Mouse (Mus musculus) kidney, adult 18-20 months (tissue): ENCODE results near the gene Sel1l.
A peak's percentile ranks its signal among the peaks of the same experiment; 100 is the strongest.

Experiments
- DNase-seq: peaks from one replicate; pipeline ENCODE4 v3.0.0; 2021

The Sel1l gene

GRCm38 (mm10) chr12:91776342-91776741 lies 72.6 kb downstream of the Sel1l start:
- no peak for DNase-seq

DNA sequence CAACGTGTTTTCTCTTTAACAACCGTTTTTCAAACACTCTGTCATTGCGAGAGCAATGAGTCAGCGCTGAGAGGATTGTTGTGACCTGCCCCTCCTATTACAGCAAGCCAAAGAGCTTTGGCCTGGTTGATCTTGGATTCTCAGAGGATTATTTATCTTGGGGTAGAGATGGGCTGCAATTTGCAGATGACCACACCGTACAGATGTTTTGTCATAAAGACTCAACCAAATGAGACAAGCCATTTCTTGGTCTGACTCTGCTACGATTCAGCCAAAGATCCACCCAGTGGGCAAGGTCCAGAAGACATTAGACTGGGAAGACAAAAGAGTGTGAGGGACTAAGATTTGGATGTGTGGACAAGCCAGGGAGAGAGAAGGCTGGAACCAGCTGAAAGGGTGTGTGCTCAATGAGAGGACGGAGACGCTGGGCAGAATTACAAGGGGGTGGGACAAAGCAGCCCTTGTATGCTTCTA lies 74.1 kb downstream of the Sel1l start:
- DNase-seq: no peak

GRCm38 (mm10) chr12:91768871-91769270 lies 80.1 kb downstream of the Sel1l start:
- no peak for DNase-seq

- no peak for DNase-seq
Observed at GRCm38 (mm10) chr12:91768176-91768575, 80.8 kb downstream of the Sel1l start.

DNA sequence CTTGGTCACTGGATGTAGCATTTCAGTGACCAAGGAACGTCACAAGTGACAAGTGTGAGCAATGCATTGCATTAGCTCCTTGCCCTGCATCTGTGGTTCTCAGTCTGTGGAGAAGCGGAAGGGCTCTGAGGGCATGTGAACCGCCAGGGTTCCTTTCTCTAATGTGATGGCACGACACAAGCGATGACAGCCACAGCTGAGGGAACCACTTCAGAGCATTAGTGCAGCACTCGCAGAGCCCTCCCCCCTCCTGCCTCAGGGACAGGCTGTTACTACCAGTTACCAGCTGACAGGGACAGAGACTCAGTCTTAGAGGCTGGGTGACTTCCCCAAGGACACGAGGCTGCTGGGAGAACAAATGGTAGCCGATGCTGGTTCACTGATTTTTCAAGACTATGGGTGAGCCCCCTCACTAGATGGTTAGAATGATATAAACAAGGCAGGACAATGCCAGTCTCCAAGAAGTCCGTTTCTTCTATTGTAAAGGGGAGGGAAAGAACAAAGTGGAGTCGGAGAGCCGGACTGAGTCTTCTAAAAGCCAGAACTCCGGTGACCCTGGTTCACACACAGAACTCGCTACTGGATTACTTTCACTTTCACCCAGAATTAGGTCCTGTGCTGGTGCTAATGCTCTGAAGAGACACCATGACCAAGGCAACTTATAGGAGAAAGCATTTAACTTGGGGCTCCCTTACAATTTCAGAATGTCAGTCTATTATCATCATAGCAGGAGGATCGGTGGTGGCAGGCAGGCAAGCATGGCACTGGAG lies 82.4 kb downstream of the Sel1l start:
- DNase-seq: peak; percentile 44

- DNase-seq: no peak
Observed at GRCm38 (mm10) chr12:91765504-91765903, 83.5 kb downstream of the Sel1l start.

DNA sequence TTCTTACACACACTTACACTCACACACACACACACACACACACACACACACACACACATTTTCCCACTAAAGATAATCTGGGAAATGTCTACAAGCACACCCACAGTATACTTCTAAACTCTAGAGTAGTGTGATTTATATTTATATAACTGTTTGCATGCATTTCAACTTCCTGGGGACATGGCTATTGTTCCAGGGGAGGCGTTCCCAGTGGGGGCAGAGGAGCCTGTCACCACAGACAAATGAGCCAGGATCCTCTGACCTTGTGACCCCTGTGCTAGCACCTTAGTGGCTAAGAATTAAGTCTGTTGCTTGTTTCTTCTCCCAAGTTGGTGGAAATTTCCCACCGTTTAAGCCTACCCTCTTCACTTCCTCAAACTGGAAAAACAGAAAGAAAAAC lies 83.9 kb downstream of the Sel1l start:
- DNase-seq: no peak

GRCm38 (mm10) chr12:91764471-91764870 lies 84.5 kb downstream of the Sel1l start:
- no peak for DNase-seq

DNA sequence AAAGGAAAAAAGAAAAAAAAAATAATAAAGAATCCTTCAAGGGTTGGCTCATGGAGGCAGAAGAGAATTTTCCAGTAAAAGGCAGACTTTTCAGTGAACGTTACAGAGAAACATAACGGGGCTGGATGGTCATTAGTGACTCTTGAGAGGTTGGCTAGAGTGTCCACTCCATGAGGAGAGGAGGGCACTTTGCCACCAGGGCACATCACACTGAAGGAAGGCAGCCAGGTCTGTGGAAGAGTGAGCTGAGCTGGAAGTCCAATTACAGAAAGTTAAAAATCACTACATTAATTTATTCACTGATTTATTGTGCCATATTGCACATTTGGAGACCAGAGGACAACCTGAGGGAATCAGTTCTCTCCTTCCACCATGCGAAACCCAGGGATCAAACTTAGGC lies 89.1 kb downstream of the Sel1l start:
- no peak for DNase-seq

GRCm38 (mm10) chr12:91757854-91758562 lies 90.9 kb downstream of the Sel1l start:
- no peak for DNase-seq

DNA sequence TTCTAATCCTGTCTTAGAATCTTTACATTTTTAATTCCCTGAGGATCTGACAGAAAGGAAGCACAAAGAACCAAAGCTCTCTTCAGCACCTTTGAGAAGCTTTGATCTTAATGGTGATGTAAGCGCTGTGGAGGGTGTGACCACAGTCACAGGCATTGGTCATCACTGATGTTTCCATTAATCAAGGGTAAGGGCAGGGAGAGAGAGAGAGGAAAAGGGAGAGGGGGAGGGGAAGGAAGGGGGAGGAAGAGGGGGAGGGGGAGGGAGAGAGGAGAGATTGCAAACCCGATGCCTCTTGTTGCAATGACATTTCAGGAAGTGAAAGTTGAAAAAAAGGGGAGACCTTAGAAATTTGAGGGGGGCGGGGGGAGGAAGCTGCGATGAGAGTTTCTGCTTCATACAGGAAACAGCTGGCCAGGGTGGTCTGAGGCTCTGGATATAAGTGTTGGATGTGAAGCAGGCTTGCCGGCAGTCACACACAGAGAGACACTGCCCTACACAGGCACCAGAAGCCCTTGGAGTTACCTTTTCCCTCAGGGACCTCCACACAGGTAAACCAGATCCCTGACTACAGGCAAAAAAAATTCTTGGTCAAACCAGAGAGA lies 92.3 kb downstream of the Sel1l start:
- no peak for DNase-seq
